Mouse (Mus musculus) bone marrow, adult 2 months (tissue): ENCODE data around the gene Vkorc1. TPM values are rescaled to one million over a fixed set of nuclear protein-coding genes. Genes with fewer than 3 reads are reported as not detected.

Source experiments
- H3K27ac ChIP-seq: fragments of 200-500 bp; 2 replicates; pipeline ENCODE4 v1.5.1; 2012; ENCODE audit warnings: low read depth, mild to moderate bottlenecking, control low read depth, inconsistent platforms, low read length; ENCODE audit not compliant: control insufficient read depth, poor library complexity, insufficient read depth
- H3K4me1 ChIP-seq: fragments of 200-500 bp; 2 replicates; pipeline ENCODE4 v1.6.1; 2011; ENCODE audit warnings: low read length; ENCODE audit not compliant: control insufficient read depth, insufficient read depth
- H3K4me3 ChIP-seq: fragments of 200-500 bp; replicated peaks from 2 replicates; pipeline ENCODE3; 2011; ENCODE audit warnings: mild to moderate bottlenecking, low read depth, low read length, control low read depth; ENCODE audit not compliant: control insufficient read depth
- CTCF ChIP-seq: fragments of 200-500 bp; IDR thresholded peaks from 2 replicates; pipeline ENCODE4 v1.5.1; 2011; ENCODE audit warnings: low read length, control low read depth; ENCODE audit not compliant: control insufficient read depth, insufficient read depth
- POLR2A ChIP-seq: fragments of 200-500 bp; IDR thresholded peaks from 2 replicates; pipeline ENCODE4 v1.6.1; 2011; ENCODE audit warnings: low read depth, mild to moderate bottlenecking, control low read depth, low read length, borderline replicate concordance; ENCODE audit not compliant: control insufficient read depth
- WGBS: fragments of 180-500 bp; shearing (Covaris S2); methylation state at CpG from one replicate; pipeline ENCODE4 v1.1.7; 2018; 5-methylcytosine and 5-hydroxymethylcytosine counted together
- polyA plus RNA-seq: library from polyadenylated mRNA; stranded (reverse); fragments of >200 nt; gene quantifications from 2 replicates; pipeline ENCODE4 v1.2.4, GENCODE M21; 2011; ENCODE audit warnings: low replicate concordance; ENCODE audit not compliant: missing spikeins, insufficient read depth, insufficient read length

The Vkorc1 gene
- polyA plus RNA-seq, 1 experiment, result 22.3 TPM

- 80% methylated on average over 5 of the region's 5 CpGs for WGBS
These were observed 937 bp downstream of the Vkorc1 start for GRCm38 (mm10) chr7:127894480-127894879.

GRCm38 (mm10) chr7:127890798-127891197 is 4.6 kb downstream of the Vkorc1 start, which contains the start of gene Prss53:
Gene Prss53, minus strand, starts transcription at chr7:127890970.
- TF ChIP-seq POLR2A (no peak), CTCF (no peak)
- H3K27ac ChIP-seq, result no peak within 1 kb of the TSS
- 75% methylated on average over 4 of the region's 4 CpGs for WGBS
- H3K4me3 ChIP-seq, result no peak within 1 kb of the TSS
- peaks cover 1% of the 10 kb centered on the region; the same call in 1 of the 2 replicates for H3K4me1 ChIP-seq

More at GRCm38 (mm10) chr7:127894480-127894879, 937 bp downstream of the Vkorc1 start:
- Histone ChIP-seq H3K4me1 (peaks cover 1% of the 10 kb centered on the region), H3K4me3 (no peak overlapping the region), H3K27ac (no peak overlapping the region)
- TF ChIP-seq CTCF (no peak), POLR2A (no peak)

GRCm38 (mm10) chr7:127888821-127889220 is 6.6 kb downstream of the Vkorc1 start:
- H3K4me3 ChIP-seq, result no peak overlapping the region
- H3K4me1 ChIP-seq, result no peaks in the 10 kb centered on the region
- TF ChIP-seq CTCF (no peak), POLR2A (no peak)
- 14% methylated on average over 3 of the region's 3 CpGs for WGBS
- no peak overlapping the region for H3K27ac ChIP-seq

GRCm38 (mm10) chr7:127887781-127888180 is 7.6 kb downstream of the Vkorc1 start:
- H3K27ac ChIP-seq, result no peak overlapping the region
- no peak overlapping the region for H3K4me3 ChIP-seq
- no peak for TF ChIP-seq POLR2A
- TF ChIP-seq CTCF, result no peak
- 90% methylated on average over 3 of the region's 3 CpGs for WGBS
- H3K4me1 ChIP-seq, result no peaks in the 10 kb centered on the region

GRCm38 (mm10) chr7:127887191-127887590 is 8.2 kb downstream of the Vkorc1 start:
- no peak for TF ChIP-seq CTCF
- no peak for TF ChIP-seq POLR2A
- WGBS, result 77% methylated on average over 8 of the region's 8 CpGs
- Histone ChIP-seq H3K27ac (no peak overlapping the region), H3K4me1 (no peaks in the 10 kb centered on the region), H3K4me3 (no peak overlapping the region)

- 90% methylated on average over 6 of the region's 6 CpGs for WGBS
- Histone ChIP-seq H3K27ac (no peak overlapping the region), H3K4me3 (no peak overlapping the region)
These were observed 8.9 kb downstream of the Vkorc1 start for GRCm38 (mm10) chr7:127886551-127886950.

GRCm38 (mm10) chr7:127885951-127886350 is 9.5 kb downstream of the Vkorc1 start:
- WGBS, result 43% methylated on average over 6 of the region's 6 CpGs
- TF ChIP-seq POLR2A, result no peak
- Histone ChIP-seq H3K27ac (no peak overlapping the region), H3K4me1 (no peaks in the 10 kb centered on the region), H3K4me3 (no peak overlapping the region)

More at GRCm38 (mm10) chr7:127886551-127886950, 8.9 kb downstream of the Vkorc1 start:
- no peaks in the 10 kb centered on the region for H3K4me1 ChIP-seq
- TF ChIP-seq CTCF, result no peak
- no peak for TF ChIP-seq POLR2A

- TF ChIP-seq POLR2A, result no peak
- TF ChIP-seq CTCF, result no peak
- Histone ChIP-seq H3K4me1 (no peaks in the 10 kb centered on the region), H3K27ac (no peak overlapping the region), H3K4me3 (no peak overlapping the region)
- 91% methylated on average over 12 of the region's 12 CpGs for WGBS
These were observed 15.0 kb downstream of the Vkorc1 start for GRCm38 (mm10) chr7:127880431-127880830.

- Histone ChIP-seq H3K4me1 (no peaks in the 10 kb centered on the region), H3K27ac (no peak overlapping the region), H3K4me3 (no peak overlapping the region)
- 95% methylated on average over 9 of the region's 9 CpGs for WGBS
- TF ChIP-seq POLR2A, result no peak
- TF ChIP-seq CTCF, result no peak
These were observed 16.1 kb downstream of the Vkorc1 start for GRCm38 (mm10) chr7:127879301-127879700.
